Mouse (Mus musculus) embryonic facial prominence, embryonic 10.5 days (tissue): ENCODE data around the gene Cxcr5. TPM values are rescaled to one million over a fixed set of nuclear protein-coding genes. Genes with fewer than 3 reads are reported as not detected.

ENCODE experiments used
- DNase-seq: peaks from one replicate; pipeline ENCODE4 v3.0.0-alpha.2; 2017; ENCODE audit warnings: low spot score
- H3K27ac ChIP-seq: fragments of 300-500 bp; sonication (generic); replicated peaks from 2 replicates; pipeline ENCODE4 v1.5.1; 2016; ENCODE audit warnings: mild to moderate bottlenecking
- H3K27me3 ChIP-seq: fragments of 300-500 bp; sonication (generic); replicated peaks from 2 replicates; pipeline ENCODE4 v1.6.1; 2016; ENCODE audit warnings: low read depth, mild to moderate bottlenecking; ENCODE audit not compliant: poor library complexity, severe bottlenecking
- H3K36me3 ChIP-seq: fragments of 300-500 bp; sonication (generic); replicated peaks from 2 replicates; pipeline ENCODE4 v1.6.1; 2016; ENCODE audit warnings: mild to moderate bottlenecking, moderate library complexity
- H3K4me1 ChIP-seq: fragments of 300-500 bp; sonication (generic); 2 replicates; pipeline ENCODE4 v1.6.1; 2016
- H3K4me3 ChIP-seq: fragments of 300-500 bp; sonication (generic); 2 replicates; pipeline ENCODE4 v1.5.1; 2016; ENCODE audit warnings: mild to moderate bottlenecking, moderate library complexity
- H3K9me3 ChIP-seq: fragments of 300-500 bp; sonication (generic); 2 replicates; pipeline ENCODE4 v1.6.1; 2016; ENCODE audit warnings: mild to moderate bottlenecking
- WGBS: fragments of 180-500 bp; shearing (Covaris S2); methylation state at CpG from one replicate; pipeline ENCODE4 v1.1.7; 2016; 5-methylcytosine and 5-hydroxymethylcytosine counted together
- polyA plus RNA-seq: library from polyadenylated mRNA; unstranded; fragments of >200 nt; fragmentation: Nextera tagmentation; extraction: Ambion mirVana; gene quantifications from 2 replicates; pipeline ENCODE4 v1.2.1, GENCODE M21; 2016

Gene Cxcr5
- polyA plus RNA-seq, 1 experiment from 2014 or later = not detected

DNA sequence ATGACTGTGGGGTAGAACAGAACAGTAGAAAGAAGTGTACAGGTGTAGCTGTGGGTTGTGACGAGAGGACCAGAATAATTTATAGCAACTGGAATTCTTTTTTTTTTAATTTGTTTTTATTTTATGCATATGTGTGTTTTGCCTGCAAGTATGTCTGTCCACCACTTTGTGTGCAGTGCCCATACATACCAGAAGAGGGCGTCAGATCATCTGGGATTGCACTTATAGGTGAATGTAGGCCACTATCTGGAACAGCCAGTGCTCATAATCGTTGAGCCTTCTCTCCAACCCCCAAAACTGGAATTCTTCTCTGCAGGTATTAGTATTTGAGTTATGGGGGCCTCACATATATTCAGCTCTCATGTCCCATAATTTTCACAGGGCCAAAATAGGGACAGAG, 88.5 kb downstream of the Cxcr5 start:
- peaks cover 18% of the 10 kb centered on the region for H3K4me1 ChIP-seq

DNA sequence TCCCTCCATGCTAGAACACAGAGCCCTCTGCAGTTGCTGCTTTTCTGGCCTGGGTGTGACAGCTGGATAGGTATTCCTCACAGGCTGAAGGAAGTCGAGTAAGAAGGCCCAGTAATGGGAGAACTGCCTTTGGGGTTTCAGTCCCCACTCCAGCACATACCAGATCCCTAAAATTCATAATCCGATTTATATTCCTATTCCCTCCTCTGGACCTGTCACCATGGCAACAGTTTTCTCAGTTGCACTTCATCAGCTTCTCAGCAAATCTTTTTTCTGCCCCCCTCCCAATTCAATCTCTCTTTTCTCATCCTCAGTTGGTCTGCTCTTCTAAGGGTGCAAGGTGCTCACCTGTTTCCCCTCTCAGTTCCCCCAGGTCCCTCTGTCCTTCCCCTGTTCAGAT, 92.9 kb downstream of the Cxcr5 start:
- H3K4me1 ChIP-seq = 0 out of 2 replicates have a peak, but pooled peaks cover 10% of the 10 kb centered on the region
- no peaks in the 10 kb centered on the region for H3K36me3 ChIP-seq
- H3K27me3 ChIP-seq = 0 out of 2 replicates have a peak, but pooled peaks cover 4% of the 10 kb centered on the region
- DNase-seq = no peak
- no peak overlapping the region for H3K27ac ChIP-seq
- 67% methylated on average over 2 of the region's 2 CpGs for WGBS
- no peaks in the 10 kb centered on the region for H3K9me3 ChIP-seq
- no peak overlapping the region for H3K4me3 ChIP-seq

More for the DNA sequence above, 88.5 kb downstream of the Cxcr5 start:
- H3K4me3 ChIP-seq = no peak overlapping the region
- H3K36me3 ChIP-seq = no peaks in the 10 kb centered on the region
- 68% methylated on average over 3 of the region's 3 CpGs for WGBS
- H3K27ac ChIP-seq = no peak overlapping the region
- H3K27me3 ChIP-seq = peaks cover 11% of the 10 kb centered on the region
- no peak for DNase-seq
- H3K9me3 ChIP-seq = no peaks in the 10 kb centered on the region

DNA sequence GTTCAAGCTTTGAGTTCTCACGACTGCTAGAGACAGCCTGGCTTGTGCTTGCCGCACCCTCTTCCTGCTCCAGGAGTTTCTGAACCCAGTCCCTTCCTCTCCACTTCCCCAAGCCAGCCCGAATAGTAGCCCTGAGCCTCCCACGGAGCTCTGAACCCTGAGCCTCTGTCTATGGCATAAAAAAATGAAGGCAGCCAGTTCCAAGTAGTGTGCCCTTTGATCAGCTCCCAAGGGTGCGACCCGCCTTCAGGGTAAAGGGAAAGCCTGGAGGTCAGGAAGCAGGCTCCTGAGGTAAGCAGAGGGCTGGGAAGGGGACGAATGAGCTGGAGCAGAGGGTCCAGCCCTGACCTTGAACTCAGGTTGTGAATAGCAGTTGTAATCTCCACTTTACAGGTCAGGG, 93.5 kb downstream of the Cxcr5 start:
- H3K27me3 ChIP-seq = 0 out of 2 replicates have a peak, but pooled peaks cover 4% of the 10 kb centered on the region
- H3K9me3 ChIP-seq = no peaks in the 10 kb centered on the region
- no peaks in the 10 kb centered on the region for H3K36me3 ChIP-seq
- DNase-seq = no peak
- H3K4me3 ChIP-seq = no peak overlapping the region
- no peak overlapping the region for H3K27ac ChIP-seq
- WGBS = 54% methylated on average over 7 of the region's 7 CpGs
- 0 out of 2 replicates have a peak, but pooled peaks cover 10% of the 10 kb centered on the region for H3K4me1 ChIP-seq

DNA sequence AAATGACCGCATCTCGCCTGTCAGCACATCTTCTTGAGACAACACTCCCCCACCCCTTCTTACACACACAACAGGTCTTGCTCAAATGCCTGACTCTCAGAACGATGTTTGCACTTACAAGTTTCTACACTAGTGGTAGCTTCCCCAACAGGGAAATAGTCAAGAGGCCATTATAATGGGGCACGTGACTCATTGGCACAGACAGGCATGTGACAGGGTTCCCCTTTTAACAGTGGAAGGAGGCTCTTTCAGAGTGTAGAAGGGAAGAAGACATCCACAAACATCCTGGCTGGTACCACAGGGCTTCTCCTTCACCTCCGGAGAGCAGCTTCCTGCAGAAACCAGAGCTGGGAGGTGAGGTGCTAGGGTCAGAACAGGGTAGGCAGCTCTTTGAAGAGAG, 99.7 kb downstream of the Cxcr5 start:
- no peak for DNase-seq
- 82% methylated on average over 5 of the region's 5 CpGs for WGBS
- Histone ChIP-seq H3K4me1 (peaks cover 13% of the 10 kb centered on the region), H3K36me3 (no peaks in the 10 kb centered on the region), H3K27ac (no peak overlapping the region), H3K9me3 (no peaks in the 10 kb centered on the region), H3K27me3 (peaks cover 9% of the 10 kb centered on the region; the same call in 1 of the 2 replicates), H3K4me3 (no peak overlapping the region)

Other genes with a start within 250 kb of the Cxcr5 start
- gene C2cd2l, start 241.6 kb downstream of the Cxcr5 start, polyA plus RNA-seq = 6.8 and 7.8 TPM in 2 replicates
- 53.8 and 53.9 TPM in 2 replicates for gene Dpagt1, start 235.9 kb downstream of the Cxcr5 start, polyA plus RNA-seq
- gene H2afx, start 227.2 kb downstream of the Cxcr5 start, polyA plus RNA-seq = 601 and 615 TPM in 2 replicates
- gene Hmbs, start 217.6 kb downstream of the Cxcr5 start, polyA plus RNA-seq = 167 and 175 TPM in 2 replicates
- 30.7 and 30.9 TPM in 2 replicates for gene Vps11, start 200.2 kb downstream of the Cxcr5 start, polyA plus RNA-seq
- 43.8 and 46.7 TPM in 2 replicates for gene Hyou1, start 182.4 kb downstream of the Cxcr5 start, polyA plus RNA-seq
- gene Slc37a4, start 165.0 kb downstream of the Cxcr5 start, polyA plus RNA-seq = 13.4 and 16.1 TPM in 2 replicates
- gene Rps25, start 154.7 kb downstream of the Cxcr5 start, polyA plus RNA-seq = 2,417 and 2,419 TPM in 2 replicates
- gene Trappc4, start 154.3 kb downstream of the Cxcr5 start, polyA plus RNA-seq = 178 and 179 TPM in 2 replicates
- 21.6 and 28.4 TPM in 2 replicates for gene Ccdc84, start 143.3 kb downstream of the Cxcr5 start, polyA plus RNA-seq
- not detected in 2 replicates for gene Foxr1, start 120.7 kb downstream of the Cxcr5 start, polyA plus RNA-seq
- 0.41 and 0.59 TPM in 2 replicates for gene Upk2, start 106.9 kb downstream of the Cxcr5 start, polyA plus RNA-seq
- gene Bcl9l, start 79.1 kb downstream of the Cxcr5 start, polyA plus RNA-seq = 7.4 and 7.7 TPM in 2 replicates
- gene Ddx6, start 43.0 kb upstream of the Cxcr5 start, polyA plus RNA-seq = 21.8 and 23.5 TPM in 2 replicates
- gene Treh, start 111.4 kb upstream of the Cxcr5 start, polyA plus RNA-seq = not detected in 2 replicates
- gene Phldb1, start 173.3 kb upstream of the Cxcr5 start, polyA plus RNA-seq = 48.4 and 51.1 TPM in 2 replicates
- gene Arcn1, start 206.0 kb upstream of the Cxcr5 start, polyA plus RNA-seq = 169 and 171 TPM in 2 replicates
- gene Ift46, start 206.0 kb upstream of the Cxcr5 start, polyA plus RNA-seq = 133 and 139 TPM in 2 replicates
- gene Tmem25, start 237.4 kb upstream of the Cxcr5 start, polyA plus RNA-seq = 1.7 and 2.1 TPM in 2 replicates
- not detected in 2 replicates for gene Ttc36, start 241.2 kb upstream of the Cxcr5 start, polyA plus RNA-seq